Mouse (Mus musculus): Measurements from ENCODE around the gene Olfr715b. TPM values are rescaled to one million over a fixed set of nuclear protein-coding genes. Genes with fewer than 3 reads are reported as not detected.
"Not testable (repeated sequence)": the region's sequence is repeated elsewhere in the genome, so short reads cannot be mapped to it uniquely, and the experiment has no call there.

Gene Olfr715b
- polyA plus RNA-seq (2015; fragmentation: Nextera tagmentation; extraction: Ambion mirVana) = not detected in 2 replicates

- not testable (repeated sequence) for H3K9me3 ChIP-seq; H3K9ac ChIP-seq; H3K4me1 ChIP-seq (replicated peaks); H3K4me2 ChIP-seq; ATAC-seq (ENCODE audit: low FRiP score); H3K27ac ChIP-seq; H3K36me3 ChIP-seq; H3K27me3 ChIP-seq; H3K4me3 ChIP-seq
- WGBS = 87% methylated on average over 2 of the region's 2 CpGs
Observed at GRCm38 (mm10) chr7:107110269-107110668, at the start of gene Olfr715b. TSS of gene Olfr715b (minus strand) at chr7:107110369.

DNA sequence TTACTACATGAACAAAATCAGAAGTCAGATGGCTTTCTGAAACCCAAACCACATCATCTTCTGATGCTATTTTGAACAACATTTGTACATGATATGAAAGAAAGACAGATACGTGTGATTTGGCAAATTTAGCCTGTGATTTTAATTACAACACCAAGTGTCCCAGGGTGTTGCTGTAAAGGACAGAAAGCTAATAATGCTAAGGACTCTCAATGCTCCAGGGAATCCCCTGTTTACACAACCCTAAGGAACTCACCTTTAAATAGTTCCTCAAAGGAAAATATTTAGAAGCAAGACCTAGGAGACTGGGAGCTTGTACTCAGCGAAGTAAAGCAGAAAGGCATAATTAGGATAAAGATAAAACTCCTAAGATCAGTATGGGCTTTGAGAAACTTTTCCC is 27.9 kb upstream of the Olfr715b start, which contains the start of gene Olfr716:
Gene Olfr716 (plus strand): TSS at position 301 of the 400 bp plus-strand sequence.
- not testable (repeated sequence) for H3K4me1 ChIP-seq (replicated peaks); H3K27me3 ChIP-seq; H3K4me2 ChIP-seq; H3K4me3 ChIP-seq; ATAC-seq (ENCODE audit: low FRiP score); H3K36me3 ChIP-seq; H3K27ac ChIP-seq; H3K9ac ChIP-seq; H3K9me3 ChIP-seq
- 78% methylated on average over 2 of the region's 2 CpGs for WGBS

DNA sequence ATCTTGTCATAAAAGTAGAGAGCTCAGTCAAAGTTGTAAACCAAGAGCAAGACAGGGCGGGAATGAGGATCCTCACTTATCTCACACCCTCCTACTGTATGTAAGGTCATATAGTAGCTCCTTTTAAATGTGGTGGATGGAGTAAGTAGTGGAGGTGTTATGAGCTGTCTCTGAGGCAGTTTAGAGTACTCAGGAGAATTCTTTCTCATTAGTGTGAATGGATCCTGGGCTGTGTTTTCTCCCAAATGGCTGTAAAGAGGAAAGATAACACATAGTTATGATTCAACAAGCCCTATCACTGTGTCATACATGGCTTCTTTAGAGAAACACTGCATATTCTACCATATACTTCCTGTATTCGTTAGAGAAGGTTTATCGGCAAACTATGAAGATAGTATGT is 20.8 kb upstream of the Olfr715b start, which contains the start of gene Olfr715:
Gene Olfr715 (minus strand): TSS at position 101 of the 400 bp plus-strand sequence.
- H3K27ac ChIP-seq; H3K4me2 ChIP-seq; H3K9ac ChIP-seq; H3K27me3 ChIP-seq; H3K4me1 ChIP-seq (replicated peaks); ATAC-seq (ENCODE audit: low FRiP score); H3K4me3 ChIP-seq; H3K9me3 ChIP-seq; H3K36me3 ChIP-seq: not testable (repeated sequence)
- 88% methylated on average over 3 of the region's 3 CpGs for WGBS

GRCm38 (mm10) chr7:107092920-107093319 is 17.2 kb downstream of the Olfr715b start, which contains the start of gene Olfr17:
TSS of gene Olfr17 (plus strand) at chr7:107093220.
- Histone ChIP-seq H3K9ac (no peak within 1 kb of the TSS), H3K9me3 (no peaks in the 10 kb centered on the region), H3K4me3 (no peak within 1 kb of the TSS), H3K27me3 (no peaks in the 10 kb centered on the region), H3K27ac (no peak within 1 kb of the TSS), H3K4me1 (replicated peaks) (no peaks in the 10 kb centered on the region), H3K36me3 (no peaks in the 10 kb centered on the region), H3K4me2 (no peak within 1 kb of the TSS)
- WGBS = 68% methylated on average over 1 of the region's 1 CpGs
- no peak for ATAC-seq (ENCODE audit: low FRiP score)

DNA sequence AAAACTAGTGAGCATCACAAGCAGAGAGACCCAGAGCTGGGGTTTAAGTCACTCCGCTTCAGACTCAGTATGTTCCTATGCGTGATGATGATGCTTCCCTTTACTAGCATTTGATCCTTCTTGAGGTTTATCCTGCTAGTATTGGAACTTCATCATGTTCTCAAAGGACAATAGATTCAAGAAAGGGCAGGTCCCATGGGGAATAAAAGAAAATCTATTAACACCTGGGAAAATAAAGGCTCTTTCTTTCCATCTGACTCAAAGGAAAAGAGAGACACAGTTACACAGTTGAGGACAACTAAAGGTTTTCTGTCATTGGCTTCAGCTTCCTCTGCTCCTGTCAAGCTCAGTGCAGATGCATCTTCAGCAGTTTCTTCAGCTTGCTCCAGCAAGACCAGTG is 39.5 kb downstream of the Olfr715b start, which contains the start of gene Olfr714:
Gene Olfr714 (plus strand): TSS at position 301 of the 400 bp plus-strand sequence.
- Histone ChIP-seq H3K4me2 (no peak within 1 kb of the TSS), H3K9ac (no peak within 1 kb of the TSS), H3K27ac (no peak within 1 kb of the TSS), H3K4me3 (no peak within 1 kb of the TSS), H3K9me3 (no peaks in the 10 kb centered on the region), H3K27me3 (no peaks in the 10 kb centered on the region), H3K36me3 (no peaks in the 10 kb centered on the region), H3K4me1 (replicated peaks) (no peaks in the 10 kb centered on the region)
- no peak for ATAC-seq (ENCODE audit: low FRiP score)
- WGBS = 94% methylated on average over 2 of the region's 2 CpGs

Other genes with a start within 250 kb of the Olfr715b start
- gene Olfr704, start 247.2 kb downstream of the Olfr715b start, polyA plus RNA-seq (2015; fragmentation: Nextera tagmentation; extraction: Ambion mirVana) = not detected in 2 replicates
- not detected in 2 replicates for gene Olfr705, start 233.5 kb downstream of the Olfr715b start, polyA plus RNA-seq (2015; fragmentation: Nextera tagmentation; extraction: Ambion mirVana)
- gene Olfr706, start 222.2 kb downstream of the Olfr715b start, polyA plus RNA-seq (2015; fragmentation: Nextera tagmentation; extraction: Ambion mirVana) = not detected in 2 replicates
- not detected in 2 replicates for gene Olfr707, start 209.1 kb downstream of the Olfr715b start, polyA plus RNA-seq (2015; fragmentation: Nextera tagmentation; extraction: Ambion mirVana)
- gene Olfr1532-ps1, start 202.4 kb downstream of the Olfr715b start, polyA plus RNA-seq (2015; fragmentation: Nextera tagmentation; extraction: Ambion mirVana) = not detected in 2 replicates
- not detected in 2 replicates for gene Olfr709-ps1, start 178.2 kb downstream of the Olfr715b start, polyA plus RNA-seq (2015; fragmentation: Nextera tagmentation; extraction: Ambion mirVana)
- not detected in 2 replicates for gene Olfr710, start 162.1 kb downstream of the Olfr715b start, polyA plus RNA-seq (2015; fragmentation: Nextera tagmentation; extraction: Ambion mirVana)
- not detected in 2 replicates for gene Olfr6, start 146.4 kb downstream of the Olfr715b start, polyA plus RNA-seq (2015; fragmentation: Nextera tagmentation; extraction: Ambion mirVana)
- not detected in 2 replicates for gene Olfr711, start 134.9 kb downstream of the Olfr715b start, polyA plus RNA-seq (2015; fragmentation: Nextera tagmentation; extraction: Ambion mirVana)
- not detected in 2 replicates for gene Olfr2, start 104.3 kb downstream of the Olfr715b start, polyA plus RNA-seq (2015; fragmentation: Nextera tagmentation; extraction: Ambion mirVana)
- gene Olfr713, start 79.2 kb downstream of the Olfr715b start, polyA plus RNA-seq (2015; fragmentation: Nextera tagmentation; extraction: Ambion mirVana) = not detected in 2 replicates
- not detected in 2 replicates for gene Olfr714, start 39.4 kb downstream of the Olfr715b start, polyA plus RNA-seq (2015; fragmentation: Nextera tagmentation; extraction: Ambion mirVana)
- not detected in 2 replicates for gene Olfr17, start 17.1 kb downstream of the Olfr715b start, polyA plus RNA-seq (2015; fragmentation: Nextera tagmentation; extraction: Ambion mirVana)
- gene Olfr715, start 20.7 kb upstream of the Olfr715b start, polyA plus RNA-seq (2015; fragmentation: Nextera tagmentation; extraction: Ambion mirVana) = not detected in 2 replicates
- gene Olfr716, start 28.0 kb upstream of the Olfr715b start, polyA plus RNA-seq (2015; fragmentation: Nextera tagmentation; extraction: Ambion mirVana) = not detected in 2 replicates
- gene Nlrp14, start 56.6 kb upstream of the Olfr715b start, polyA plus RNA-seq (2015; fragmentation: Nextera tagmentation; extraction: Ambion mirVana) = not detected in 2 replicates
- gene Rbmxl2, start 99.1 kb upstream of the Olfr715b start, polyA plus RNA-seq (2015; fragmentation: Nextera tagmentation; extraction: Ambion mirVana) = not detected in 2 replicates

All from hindbrain, embryonic 13.5 days (tissue).